Mouse (Mus musculus) midbrain, embryonic 13.5 days (tissue): ENCODE results near the gene Mynn. TPM values are rescaled to one million over a fixed set of nuclear protein-coding genes. Genes with fewer than 3 reads are reported as not detected.

ENCODE experiments used
- ATAC-seq: fragments of 200-750 bp; cut with Nextera tagmentation; 2 replicates; pipeline ENCODE4 v1.8.0; 2017; ENCODE audit warnings: mild to moderate bottlenecking, moderate TSS enrichment, moderate library complexity
- H3K27ac ChIP-seq: fragments of 300-500 bp; sonication (generic); 2 replicates; pipeline ENCODE4 v1.5.1; 2015; ENCODE audit warnings: inconsistent platforms, mild to moderate bottlenecking, moderate library complexity
- H3K27me3 ChIP-seq: fragments of 300-500 bp; sonication (generic); 2 replicates; pipeline ENCODE4 v1.6.1; 2015; ENCODE audit warnings: mild to moderate bottlenecking, inconsistent platforms
- H3K36me3 ChIP-seq: fragments of 300-500 bp; sonication (generic); 2 replicates; pipeline ENCODE4 v1.6.1; 2015; ENCODE audit warnings: mild to moderate bottlenecking, inconsistent platforms
- H3K4me1 ChIP-seq: fragments of 300-500 bp; sonication (generic); replicated peaks from 2 replicates; pipeline ENCODE4 v1.6.1; 2015; ENCODE audit warnings: inconsistent platforms
- H3K4me2 ChIP-seq: fragments of 300-500 bp; sonication (generic); replicated peaks from 2 replicates; pipeline ENCODE4 v1.6.1; 2015; ENCODE audit warnings: moderate library complexity, mild to moderate bottlenecking, inconsistent platforms
- H3K4me3 ChIP-seq: fragments of 300-500 bp; sonication (generic); replicated peaks from 2 replicates; pipeline ENCODE4 v1.5.1; 2015; ENCODE audit warnings: mild to moderate bottlenecking, inconsistent platforms
- H3K9ac ChIP-seq: fragments of 300-500 bp; sonication (generic); replicated peaks from 2 replicates; pipeline ENCODE4 v1.6.1; 2015; ENCODE audit warnings: mild to moderate bottlenecking, inconsistent platforms
- H3K9me3 ChIP-seq: fragments of 300-500 bp; sonication (generic); 2 replicates; pipeline ENCODE4 v1.6.1; 2016; ENCODE audit warnings: mild to moderate bottlenecking, inconsistent platforms
- WGBS: fragments of 180-500 bp; shearing (Covaris S2); methylation state at CpG from one replicate; pipeline ENCODE4 v1.1.7; 2015; 5-methylcytosine and 5-hydroxymethylcytosine counted together
- polyA plus RNA-seq: library from polyadenylated mRNA; unstranded; fragments of >200 nt; fragmentation: Nextera tagmentation; extraction: Ambion mirVana; gene quantifications from 2 replicates; pipeline ENCODE4 v1.2.1, GENCODE M21; 2015

The Mynn gene
- polyA plus RNA-seq, 1 experiment from 2014 or later: 39.6 TPM

- Histone ChIP-seq H3K27me3 (peaks cover 17% of the 10 kb centered on the region; the same call in 1 of the 2 replicates), H3K4me1 (peaks cover 35% of the 10 kb centered on the region), H3K36me3 (peaks cover 10% of the 10 kb centered on the region), H3K4me2 (peak overlapping the region; percentile 83), H3K9ac (peak overlapping the region; percentile 69; the same call in 1 of the 2 replicates), H3K9me3 (no peaks in the 10 kb centered on the region), H3K4me3 (peak overlapping the region; percentile 92), H3K27ac (peak overlapping the region; percentile 52; the same call in 1 of the 2 replicates)
- no peak for ATAC-seq
- under 1% methylated on average over 14 of the region's 14 CpGs for WGBS
Observed at GRCm38 (mm10) chr3:30600717-30601116, 1.1 kb upstream of the Mynn start.

DNA sequence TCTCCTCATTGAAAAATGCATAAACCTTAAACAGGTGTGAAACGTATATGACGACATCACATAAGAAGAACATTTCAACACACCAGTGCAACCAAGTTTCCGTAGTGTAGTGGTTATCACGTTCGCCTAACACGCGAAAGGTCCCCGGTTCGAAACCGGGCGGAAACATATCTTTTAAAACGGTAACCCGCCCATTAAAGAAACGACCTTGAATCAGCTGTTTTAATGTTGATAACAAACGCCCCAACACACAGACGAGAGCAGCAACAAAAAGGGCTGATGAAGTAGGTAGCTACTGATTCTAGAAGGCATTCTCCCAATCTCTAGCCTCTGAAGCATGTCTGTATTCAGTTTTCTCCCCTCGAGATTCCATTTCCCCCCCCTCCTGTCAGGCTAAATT, 690 bp upstream of the Mynn start:
- under 1% methylated on average over 17 of the region's 17 CpGs for WGBS
- Histone ChIP-seq H3K9me3 (no peaks in the 10 kb centered on the region), H3K27me3 (peaks cover 17% of the 10 kb centered on the region; the same call in 1 of the 2 replicates), H3K27ac (peak overlapping the region; percentile 65; the same call in 1 of the 2 replicates), H3K4me3 (peak overlapping the region; percentile 92), H3K36me3 (peaks cover 12% of the 10 kb centered on the region), H3K4me1 (peaks cover 34% of the 10 kb centered on the region), H3K9ac (no peak overlapping the region), H3K4me2 (peak overlapping the region; percentile 83)
- ATAC-seq: no peak

DNA sequence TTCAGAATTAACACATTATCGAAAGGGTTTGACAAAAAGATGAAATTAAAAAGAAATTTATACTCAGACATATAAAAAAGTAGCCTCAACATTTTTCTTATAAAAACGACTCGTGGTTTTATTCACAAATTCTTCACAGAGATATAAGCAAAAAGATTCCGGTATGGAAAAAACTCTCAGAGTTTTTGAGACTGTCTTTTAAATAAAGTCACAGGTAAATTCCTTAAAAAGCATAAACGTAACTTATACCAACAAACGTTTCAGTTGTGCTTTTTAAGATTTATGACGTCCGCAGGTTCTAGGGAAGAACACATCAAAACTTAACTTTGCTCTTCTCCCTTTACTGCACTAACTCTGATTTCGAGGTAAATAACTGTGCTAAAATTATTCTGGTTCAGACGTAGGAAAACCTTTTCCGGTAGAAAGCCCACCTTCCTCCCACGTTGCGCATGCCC, 228 bp upstream of the Mynn start:
- WGBS: 1% methylated on average over 13 of the region's 13 CpGs
- peak overlapping the region; percentile 83 for H3K4me2 ChIP-seq
- peaks cover 17% of the 10 kb centered on the region; the same call in 1 of the 2 replicates for H3K27me3 ChIP-seq
- peaks cover 34% of the 10 kb centered on the region for H3K4me1 ChIP-seq
- peak overlapping the region; percentile 90 for H3K9ac ChIP-seq
- H3K36me3 ChIP-seq: peaks cover 15% of the 10 kb centered on the region
- H3K9me3 ChIP-seq: no peaks in the 10 kb centered on the region
- H3K27ac ChIP-seq: peak overlapping the region; percentile 96
- H3K4me3 ChIP-seq: peak overlapping the region; percentile 92
- ATAC-seq: no peak

DNA sequence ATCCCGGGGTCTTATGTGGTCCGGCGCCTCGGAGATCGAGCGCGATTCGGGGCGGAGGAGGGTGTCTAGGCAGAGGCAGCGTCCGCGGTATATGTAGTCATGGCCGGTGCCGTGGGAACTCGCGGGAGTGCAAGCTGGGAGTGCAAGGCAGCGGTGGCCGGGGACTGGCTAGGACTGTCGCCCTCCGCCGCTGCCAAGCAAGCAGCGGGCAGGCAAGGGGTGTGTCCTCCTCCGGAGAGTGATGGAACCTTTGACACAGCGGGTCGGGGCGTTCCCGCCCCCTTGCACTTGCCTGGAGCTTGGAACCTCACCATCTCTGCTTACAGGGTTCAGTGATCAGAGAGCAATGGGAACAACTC, 854 bp downstream of the Mynn start:
- H3K4me1 ChIP-seq: peaks cover 34% of the 10 kb centered on the region
- peaks cover 12% of the 10 kb centered on the region; the same call in 1 of the 2 replicates for H3K27me3 ChIP-seq
- peak overlapping the region; percentile 92 for H3K4me3 ChIP-seq
- ATAC-seq: no peak
- peak overlapping the region; percentile 96 for H3K27ac ChIP-seq
- H3K4me2 ChIP-seq: peak overlapping the region; percentile 83
- peaks cover 23% of the 10 kb centered on the region for H3K36me3 ChIP-seq
- WGBS: 0% methylated on average over 27 of the region's 27 CpGs
- no peaks in the 10 kb centered on the region for H3K9me3 ChIP-seq
- H3K9ac ChIP-seq: peak overlapping the region; percentile 90

DNA sequence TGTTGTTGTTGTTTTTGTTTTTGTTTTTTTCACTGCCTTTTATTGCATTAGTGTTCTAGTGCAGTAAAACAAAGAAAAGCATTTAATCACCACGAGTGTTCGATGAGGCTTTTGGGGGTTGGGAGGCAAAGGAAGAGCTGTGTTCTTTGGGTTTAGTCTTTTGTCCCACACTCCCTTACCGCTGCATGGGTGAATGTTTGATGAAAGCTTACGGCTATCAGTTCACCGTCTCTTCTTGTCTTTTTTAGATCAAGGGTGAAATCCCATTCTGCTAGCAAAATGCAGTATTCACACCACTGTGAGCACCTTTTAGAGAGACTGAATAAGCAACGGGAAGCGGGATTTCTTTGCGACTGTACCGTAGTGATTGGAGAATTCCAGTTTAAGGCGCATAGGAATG, 1.4 kb downstream of the Mynn start:
- peaks cover 27% of the 10 kb centered on the region for H3K36me3 ChIP-seq
- H3K4me3 ChIP-seq: peak overlapping the region; percentile 92
- peaks cover 36% of the 10 kb centered on the region for H3K4me1 ChIP-seq
- no peak overlapping the region for H3K27ac ChIP-seq
- 28% methylated on average over 10 of the region's 10 CpGs for WGBS
- H3K9me3 ChIP-seq: no peaks in the 10 kb centered on the region
- H3K4me2 ChIP-seq: peak overlapping the region; percentile 83
- peak overlapping the region; percentile 90 for H3K9ac ChIP-seq
- peaks cover 8% of the 10 kb centered on the region; the same call in 1 of the 2 replicates for H3K27me3 ChIP-seq
- no peak for ATAC-seq

- WGBS: 88% methylated on average over 3 of the region's 3 CpGs
- Histone ChIP-seq H3K27ac (no peak overlapping the region), H3K4me1 (peaks cover 16% of the 10 kb centered on the region; the same call in 1 of the 2 replicates), H3K36me3 (peaks cover 68% of the 10 kb centered on the region), H3K27me3 (no peaks in the 10 kb centered on the region), H3K9me3 (no peaks in the 10 kb centered on the region), H3K9ac (no peak overlapping the region), H3K4me2 (no peak overlapping the region), H3K4me3 (no peak overlapping the region)
- no peak for ATAC-seq
Observed at GRCm38 (mm10) chr3:30608999-30609398, 7.1 kb downstream of the Mynn start.

- no peak overlapping the region for H3K27ac ChIP-seq
- no peak overlapping the region for H3K4me3 ChIP-seq
- peaks cover 74% of the 10 kb centered on the region for H3K36me3 ChIP-seq
- H3K9ac ChIP-seq: no peak overlapping the region
- H3K4me1 ChIP-seq: peaks cover 5% of the 10 kb centered on the region; the same call in 1 of the 2 replicates
- no peak for ATAC-seq
- H3K9me3 ChIP-seq: no peaks in the 10 kb centered on the region
- H3K27me3 ChIP-seq: no peaks in the 10 kb centered on the region
- WGBS: 92% methylated on average over 4 of the region's 4 CpGs
- H3K4me2 ChIP-seq: no peak overlapping the region
Observed at GRCm38 (mm10) chr3:30610930-30611329, 9.1 kb downstream of the Mynn start.

GRCm38 (mm10) chr3:30620132-30620531, 18.3 kb downstream of the Mynn start:
- WGBS: 93% methylated on average over 8 of the region's 8 CpGs
- Histone ChIP-seq H3K27ac (no peak overlapping the region), H3K4me1 (no peaks in the 10 kb centered on the region), H3K9ac (no peak overlapping the region), H3K36me3 (peaks cover 49% of the 10 kb centered on the region), H3K4me3 (no peak overlapping the region), H3K9me3 (no peaks in the 10 kb centered on the region), H3K4me2 (no peak overlapping the region), H3K27me3 (no peaks in the 10 kb centered on the region)
- no peak for ATAC-seq

GRCm38 (mm10) chr3:30633681-30634080, 31.8 kb downstream of the Mynn start:
- Histone ChIP-seq H3K27ac (no peak overlapping the region), H3K36me3 (no peaks in the 10 kb centered on the region), H3K27me3 (no peaks in the 10 kb centered on the region), H3K9ac (no peak overlapping the region), H3K9me3 (no peaks in the 10 kb centered on the region), H3K4me3 (no peak overlapping the region), H3K4me1 (no peaks in the 10 kb centered on the region), H3K4me2 (no peak overlapping the region)
- ATAC-seq: no peak
- 59% methylated on average over 3 of the region's 3 CpGs for WGBS

GRCm38 (mm10) chr3:30635629-30636028, 33.8 kb downstream of the Mynn start:
- Histone ChIP-seq H3K4me2 (no peak overlapping the region), H3K9me3 (no peaks in the 10 kb centered on the region), H3K4me1 (no peaks in the 10 kb centered on the region), H3K36me3 (no peaks in the 10 kb centered on the region), H3K4me3 (no peak overlapping the region), H3K27ac (no peak overlapping the region), H3K9ac (no peak overlapping the region), H3K27me3 (no peaks in the 10 kb centered on the region)
- 80% methylated on average over 4 of the region's 4 CpGs for WGBS
- no peak for ATAC-seq

DNA sequence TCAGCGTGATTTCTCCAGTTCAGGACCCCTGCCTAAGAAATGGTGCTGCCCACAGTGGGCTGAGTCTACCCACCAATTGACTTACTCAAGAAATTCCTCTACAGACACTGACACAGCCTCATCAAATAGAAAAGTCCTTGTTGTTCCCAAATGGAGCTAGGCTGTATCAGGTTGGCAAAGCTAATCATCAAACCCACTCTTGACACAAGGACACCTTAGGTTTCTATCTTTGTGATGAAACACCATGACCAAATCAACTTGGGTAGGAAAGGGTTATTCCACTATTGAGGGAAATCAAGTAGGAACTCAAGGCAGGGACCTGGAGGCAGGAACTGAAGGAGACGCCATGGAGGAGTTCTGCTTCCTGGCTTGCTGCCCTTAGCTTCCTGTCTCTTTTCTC, 42.3 kb downstream of the Mynn start, which contains the start of gene Lrriq4:
TSS of gene Lrriq4 (plus strand) at position 301 of the 400 bp plus-strand sequence.
- H3K4me1 ChIP-seq: peaks cover 6% of the 10 kb centered on the region

GRCm38 (mm10) chr3:30646761-30647160, 44.9 kb downstream of the Mynn start:
- H3K9ac ChIP-seq: no peak overlapping the region
- no peaks in the 10 kb centered on the region for H3K36me3 ChIP-seq
- no peak overlapping the region for H3K4me2 ChIP-seq
- 53% methylated on average over 8 of the region's 8 CpGs for WGBS
- no peak overlapping the region for H3K4me3 ChIP-seq
- H3K4me1 ChIP-seq: peaks cover 20% of the 10 kb centered on the region
- no peak for ATAC-seq
- H3K27ac ChIP-seq: no peak overlapping the region
- no peaks in the 10 kb centered on the region for H3K9me3 ChIP-seq
- peaks cover 42% of the 10 kb centered on the region for H3K27me3 ChIP-seq

More for the DNA sequence above, 42.3 kb downstream of the Mynn start, which contains the start of gene Lrriq4:
- Histone ChIP-seq H3K36me3 (no peaks in the 10 kb centered on the region), H3K4me2 (no peak within 1 kb of the TSS), H3K27me3 (peaks cover 18% of the 10 kb centered on the region), H3K4me3 (no peak within 1 kb of the TSS), H3K9me3 (no peaks in the 10 kb centered on the region), H3K27ac (no peak within 1 kb of the TSS), H3K9ac (no peak within 1 kb of the TSS)
- 80% methylated on average over 2 of the region's 2 CpGs for WGBS
- ATAC-seq: no peak
